Mouse (Mus musculus): ENCODE data around the gene Ftsj3. TPM values are rescaled to one million over a fixed set of nuclear protein-coding genes. Genes with fewer than 3 reads are reported as not detected.
"Not testable (repeated sequence)": the region's sequence is repeated elsewhere in the genome, so short reads cannot be mapped to it uniquely, and the experiment has no call there.

Ftsj3 gene
- total RNA-seq, 2 experiments from 2014 or later: 82.1 to 157 TPM

DNA sequence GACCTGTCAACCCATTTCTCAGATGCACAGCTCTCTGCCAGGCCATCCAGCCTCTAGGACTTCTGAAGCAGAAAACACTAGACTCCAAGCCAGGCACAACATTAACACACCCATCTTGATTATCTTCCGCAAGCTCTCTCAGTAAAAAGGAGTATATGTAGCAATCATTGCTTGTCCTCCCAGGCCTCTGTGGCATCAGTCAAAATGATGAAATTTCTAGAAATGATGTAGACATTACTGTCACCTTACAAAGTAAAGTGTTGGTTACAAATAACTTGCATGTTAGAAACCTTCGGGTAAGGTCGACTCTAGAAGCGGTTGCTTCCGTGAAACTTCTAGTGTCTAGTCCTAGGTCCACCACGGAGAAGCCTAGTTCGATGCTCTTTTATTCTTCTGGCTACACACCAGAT lies 40.4 kb downstream of the Ftsj3 start:
- peak; percentile 30 for ATAC-seq (replicated peaks; ENCODE audit: poor library complexity, severe bottlenecking)

DNA sequence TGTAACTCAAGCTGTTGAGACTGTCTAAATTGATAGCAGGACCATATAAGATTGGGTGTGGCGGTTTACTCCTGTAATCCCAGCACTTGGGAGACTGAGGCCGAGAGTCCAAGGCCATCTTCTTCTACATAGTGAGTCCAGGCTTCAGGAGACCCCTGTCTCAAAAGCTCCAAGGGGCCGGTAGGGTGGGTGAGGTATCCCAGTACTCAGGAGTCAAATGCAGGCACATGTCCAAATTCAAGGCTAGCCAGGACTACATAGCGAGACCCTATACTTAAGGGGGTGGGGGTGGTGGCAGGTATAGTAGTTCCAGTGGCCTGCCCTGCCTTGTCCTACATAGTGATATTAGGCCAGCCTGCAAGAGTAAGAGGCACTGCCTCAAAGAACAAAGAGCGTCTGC lies 41.0 kb downstream of the Ftsj3 start:
- ATAC-seq (replicated peaks; ENCODE audit: poor library complexity, severe bottlenecking): no peak

DNA sequence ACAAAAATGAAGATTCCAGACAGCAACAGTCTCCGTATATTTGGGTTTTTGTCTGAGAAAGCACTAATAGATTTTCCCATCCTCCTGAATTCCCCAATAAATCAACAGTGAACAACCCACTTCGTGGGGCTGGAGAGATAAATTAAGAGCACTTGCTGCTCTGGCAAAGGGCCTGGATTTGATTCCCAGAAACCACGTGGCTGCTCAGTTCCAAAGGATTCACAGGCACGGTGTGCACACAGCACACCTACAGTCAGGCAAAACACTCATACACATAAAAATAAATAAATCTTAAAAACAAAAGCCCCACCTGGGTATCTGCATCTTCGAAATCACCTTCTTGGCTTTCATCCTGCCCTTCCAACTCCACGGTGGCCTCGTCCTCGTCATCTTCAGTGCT lies 43.1 kb downstream of the Ftsj3 start:
- no peak for ATAC-seq (replicated peaks; ENCODE audit: poor library complexity, severe bottlenecking)

DNA sequence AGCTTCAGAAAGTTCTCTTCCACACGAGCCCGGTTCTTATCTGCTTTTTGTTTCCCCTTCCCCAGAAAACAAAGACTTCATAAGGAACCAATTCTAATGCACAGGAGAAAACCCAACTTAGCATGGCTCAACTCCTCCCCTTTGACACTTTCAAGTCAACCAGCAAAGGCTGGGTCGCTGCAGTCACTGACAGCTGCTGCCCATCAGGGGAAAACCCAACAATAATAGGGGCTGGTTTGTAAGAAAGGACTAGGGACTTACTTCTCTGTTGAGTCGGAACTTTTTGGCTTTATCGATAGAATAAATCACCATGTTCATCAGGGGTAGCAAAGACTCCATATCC lies 53.8 kb downstream of the Ftsj3 start, which contains the start of gene Strada:
Gene Strada, minus strand, starts transcription at position 46 of the 343 bp plus-strand sequence.
- ATAC-seq (replicated peaks; ENCODE audit: poor library complexity, severe bottlenecking): no peak

DNA sequence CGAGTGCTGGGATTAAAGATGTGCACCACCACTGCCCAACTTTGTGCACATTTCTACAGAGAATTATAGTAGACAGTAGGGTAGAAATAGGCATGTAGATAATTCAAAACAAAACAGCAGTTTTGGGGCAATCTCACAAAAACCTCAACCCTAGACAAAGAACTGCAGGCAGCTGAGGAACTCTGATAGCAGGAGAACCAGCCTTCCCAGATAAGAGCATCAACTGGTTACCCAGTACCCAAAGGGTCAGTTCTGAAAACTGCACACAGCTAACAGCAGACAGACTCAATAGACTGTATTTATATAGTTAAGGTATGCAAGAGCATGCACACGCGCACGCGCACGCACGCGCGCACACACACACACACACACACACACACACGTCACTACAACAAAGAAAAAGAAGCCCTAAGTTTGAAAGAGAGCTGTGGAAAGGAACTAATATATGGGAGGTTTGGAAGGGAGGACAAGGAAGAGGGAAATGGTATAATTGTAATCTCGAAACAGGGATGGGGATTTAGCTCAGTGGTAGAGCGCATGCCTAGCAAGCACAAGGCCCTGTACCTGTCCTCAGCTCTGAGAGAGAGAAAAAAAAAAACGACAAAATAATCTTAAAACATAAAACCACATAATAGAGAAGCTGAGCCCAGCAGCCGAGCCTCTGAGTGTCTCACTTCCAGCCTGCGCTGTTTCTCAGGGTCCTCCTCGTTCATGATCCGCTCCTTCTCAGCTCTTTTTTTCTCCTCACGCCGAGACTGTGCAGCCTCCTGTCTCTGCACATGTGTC lies 54.3 kb downstream of the Ftsj3 start:
- no peak for ATAC-seq (replicated peaks; ENCODE audit: poor library complexity, severe bottlenecking)

DNA sequence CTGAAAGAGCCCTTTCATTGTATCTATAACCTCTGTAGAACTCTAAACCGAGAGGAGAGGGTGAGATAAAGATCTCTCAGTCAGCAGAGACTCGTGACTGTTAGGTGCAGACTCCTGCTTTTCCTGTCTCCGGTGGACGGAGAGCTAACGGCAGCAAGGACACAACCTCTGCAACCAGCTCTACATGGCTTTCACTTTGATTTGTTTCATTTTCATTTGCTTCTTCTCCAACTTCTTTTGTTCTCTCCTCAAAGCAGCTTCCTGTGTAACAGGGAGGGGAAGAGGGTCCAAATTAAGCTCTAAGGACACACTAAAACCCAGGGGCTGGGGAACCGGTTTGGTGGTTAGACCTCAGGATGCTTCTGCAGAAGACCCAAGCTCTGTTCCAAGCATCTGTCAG lies 55.1 kb downstream of the Ftsj3 start:
- 0 out of 2 replicates have a peak, but pooled peaks have one; percentile 20 for ATAC-seq (replicated peaks; ENCODE audit: poor library complexity, severe bottlenecking)

DNA sequence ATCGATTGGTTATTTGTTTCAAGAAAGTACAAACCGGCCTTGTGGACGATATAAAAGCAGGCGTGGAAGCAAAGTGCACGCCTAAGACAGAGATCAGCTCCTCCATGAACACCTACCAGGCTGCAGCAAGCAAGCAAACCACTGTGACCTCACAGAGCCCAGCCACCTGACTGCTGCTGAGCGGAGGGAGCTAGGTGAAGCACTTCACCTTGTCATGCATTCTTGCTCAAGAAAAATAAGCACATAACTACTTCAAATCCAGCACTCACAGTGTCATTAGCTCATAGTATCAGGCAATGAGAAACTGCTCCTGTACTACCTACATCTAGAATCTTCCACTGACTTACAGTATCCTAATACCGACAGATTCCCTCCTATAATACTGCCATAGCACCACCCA lies 55.9 kb downstream of the Ftsj3 start:
- ATAC-seq (replicated peaks; ENCODE audit: poor library complexity, severe bottlenecking): not testable (repeated sequence)

Other genes with a start within 250 kb of the Ftsj3 start
- 0.21 TPM in 1 of 2 replicates, not detected in the other for gene Kcnh6, start 248.0 kb downstream of the Ftsj3 start, total RNA-seq (2014; fragmentation: Nextera tagmentation)
- gene Kcnh6, start 248.0 kb downstream of the Ftsj3 start, total RNA-seq (2017): not detected in 2 replicates
- gene Dcaf7, start 219.2 kb downstream of the Ftsj3 start, total RNA-seq (2014; fragmentation: Nextera tagmentation): 54.6 and 55.2 TPM in 2 replicates
- gene Dcaf7, start 219.2 kb downstream of the Ftsj3 start, total RNA-seq (2017): 49.8 and 49.9 TPM in 2 replicates
- 6.9 and 8.9 TPM in 2 replicates for gene Taco1, start 190.0 kb downstream of the Ftsj3 start, total RNA-seq (2014; fragmentation: Nextera tagmentation)
- 11.1 and 19.2 TPM in 2 replicates for gene Taco1, start 190.0 kb downstream of the Ftsj3 start, total RNA-seq (2017)
- gene Map3k3, start 171.5 kb downstream of the Ftsj3 start, total RNA-seq (2014; fragmentation: Nextera tagmentation): 30.4 and 32.1 TPM in 2 replicates
- gene Map3k3, start 171.5 kb downstream of the Ftsj3 start, total RNA-seq (2017): 29.1 and 29.2 TPM in 2 replicates
- gene Gm10840, start 95.2 kb downstream of the Ftsj3 start, total RNA-seq (2014; fragmentation: Nextera tagmentation): not detected in 2 replicates
- not detected in 2 replicates for gene Gm10840, start 95.2 kb downstream of the Ftsj3 start, total RNA-seq (2017)
- gene Limd2, start 95.2 kb downstream of the Ftsj3 start, total RNA-seq (2014; fragmentation: Nextera tagmentation): 196 and 197 TPM in 2 replicates
- 38.1 and 43.1 TPM in 2 replicates for gene Limd2, start 95.2 kb downstream of the Ftsj3 start, total RNA-seq (2017)
- gene Strada, start 53.9 kb downstream of the Ftsj3 start, total RNA-seq (2014; fragmentation: Nextera tagmentation): 40.5 and 42.3 TPM in 2 replicates
- 22.2 TPM in 2 replicates for gene Strada, start 53.9 kb downstream of the Ftsj3 start, total RNA-seq (2017)
- 30.2 and 56.2 TPM in 2 replicates for gene Ccdc47, start 39.7 kb downstream of the Ftsj3 start, total RNA-seq (2014; fragmentation: Nextera tagmentation)
- gene Ccdc47, start 39.7 kb downstream of the Ftsj3 start, total RNA-seq (2017): 175 and 181 TPM in 2 replicates
- gene Ddx42, start 39.2 kb downstream of the Ftsj3 start, total RNA-seq (2014; fragmentation: Nextera tagmentation): 51.1 and 55.5 TPM in 2 replicates
- gene Ddx42, start 39.2 kb downstream of the Ftsj3 start, total RNA-seq (2017): 86.8 and 87.9 TPM in 2 replicates
- gene Psmc5, start 75 bp upstream of the Ftsj3 start, total RNA-seq (2014; fragmentation: Nextera tagmentation): 106 and 108 TPM in 2 replicates
- gene Psmc5, start 75 bp upstream of the Ftsj3 start, total RNA-seq (2017): 108 and 116 TPM in 2 replicates
- gene Smarcd2, start 16.9 kb upstream of the Ftsj3 start, total RNA-seq (2014; fragmentation: Nextera tagmentation): 76.4 and 91.7 TPM in 2 replicates
- 200 and 221 TPM in 2 replicates for gene Smarcd2, start 16.9 kb upstream of the Ftsj3 start, total RNA-seq (2017)
- gene Tcam1, start 20.6 kb upstream of the Ftsj3 start, total RNA-seq (2014; fragmentation: Nextera tagmentation): 1.0 and 2.1 TPM in 2 replicates
- 1.4 and 1.9 TPM in 2 replicates for gene Tcam1, start 20.6 kb upstream of the Ftsj3 start, total RNA-seq (2017)
- not detected in 2 replicates for gene Gh, start 45.8 kb upstream of the Ftsj3 start, total RNA-seq (2014; fragmentation: Nextera tagmentation)
- gene Gh, start 45.8 kb upstream of the Ftsj3 start, total RNA-seq (2017): not detected in 2 replicates
- 52.9 and 54.1 TPM in 2 replicates for gene Cd79b, start 58.7 kb upstream of the Ftsj3 start, total RNA-seq (2014; fragmentation: Nextera tagmentation)
- gene Cd79b, start 58.7 kb upstream of the Ftsj3 start, total RNA-seq (2017): 23.8 and 31.5 TPM in 2 replicates
- not detected in 2 replicates for gene Scn4a, start 97.2 kb upstream of the Ftsj3 start, total RNA-seq (2014; fragmentation: Nextera tagmentation)
- not detected in 2 replicates for gene Scn4a, start 97.2 kb upstream of the Ftsj3 start, total RNA-seq (2017)
- not detected in 2 replicates for gene Prr29, start 109.4 kb upstream of the Ftsj3 start, total RNA-seq (2014; fragmentation: Nextera tagmentation)
- gene Prr29, start 109.4 kb upstream of the Ftsj3 start, total RNA-seq (2017): not detected in 2 replicates
- 58.3 and 65.0 TPM in 2 replicates for gene Icam2, start 132.0 kb upstream of the Ftsj3 start, total RNA-seq (2014; fragmentation: Nextera tagmentation)
- gene Icam2, start 132.0 kb upstream of the Ftsj3 start, total RNA-seq (2017): 79.6 and 108 TPM in 2 replicates
- gene Ern1, start 231.8 kb upstream of the Ftsj3 start, total RNA-seq (2014; fragmentation: Nextera tagmentation): 81.3 and 84.3 TPM in 2 replicates
- gene Ern1, start 231.8 kb upstream of the Ftsj3 start, total RNA-seq (2017): 63.3 and 67.0 TPM in 2 replicates

All from granulocyte monocyte progenitor cell, adult 5-6 weeks (primary cell).